Mouse (Mus musculus): ENCODE data around the gene Mylk4. TPM values are rescaled to one million over a fixed set of nuclear protein-coding genes. Genes with fewer than 3 reads are reported as not detected.
A peak's percentile ranks its signal among the peaks of the same experiment; 100 is the strongest.

Mylk4 gene
- polyA plus RNA-seq, 1 experiment = 0.66 TPM

- no peak overlapping the region for H3K4me3 ChIP-seq (ENCODE audit: insufficient read depth, low read depth, low read length)
- H3K36me3 ChIP-seq (ENCODE audit: control insufficient read depth, insufficient read depth, low read length) = no peaks in the 10 kb centered on the region
- no peak for TF ChIP-seq POLR2A (IDR thresholded peaks at IDR 0.05; ENCODE audit: low read depth, low read length)
- TF ChIP-seq CTCF (conservative IDR thresholded peaks at IDR 0.05; ENCODE audit: insufficient read depth, insufficient read length, low read depth, low read length) = no peak
- DNase-seq = no peak
- H3K27ac ChIP-seq (ENCODE audit: insufficient read depth, low read depth, low read length) = no peak overlapping the region
- 79% methylated on average over 10 of the region's 10 CpGs for WGBS
- H3K27me3 ChIP-seq (replicated peaks; ENCODE audit: control insufficient read depth, insufficient read depth, low read length) = no peaks in the 10 kb centered on the region
- no peaks in the 10 kb centered on the region for H3K4me1 ChIP-seq (ENCODE audit: control insufficient read depth, insufficient read depth, low read length)
These were observed 7.4 kb downstream of the Mylk4 start for GRCm38 (mm10) chr13:32776350-32776749.

DNA sequence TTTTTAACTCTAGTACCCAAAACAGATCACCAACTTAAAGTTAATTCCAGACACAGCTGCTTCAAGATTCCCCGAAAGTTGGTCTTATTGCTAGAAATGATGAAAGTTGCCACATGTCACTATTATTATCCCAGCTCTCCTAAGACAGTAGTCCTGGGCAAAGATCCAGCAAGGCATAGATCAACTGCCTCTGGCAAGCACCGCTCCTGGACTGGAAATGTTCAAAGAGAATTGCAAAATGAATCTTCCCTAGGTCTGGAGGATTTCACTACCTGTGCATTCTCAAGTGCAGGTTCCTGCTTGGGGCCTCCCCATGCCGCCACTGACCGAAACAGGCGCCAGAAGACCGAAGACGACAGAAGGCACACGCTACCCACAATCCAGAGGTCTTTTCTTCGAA, 7.9 kb downstream of the Mylk4 start:
- no peak overlapping the region for H3K27ac ChIP-seq (ENCODE audit: insufficient read depth, low read depth, low read length)
- no peaks in the 10 kb centered on the region for H3K4me1 ChIP-seq (ENCODE audit: control insufficient read depth, insufficient read depth, low read length)
- H3K27me3 ChIP-seq (replicated peaks; ENCODE audit: control insufficient read depth, insufficient read depth, low read length) = no peaks in the 10 kb centered on the region
- no peaks in the 10 kb centered on the region for H3K36me3 ChIP-seq (ENCODE audit: control insufficient read depth, insufficient read depth, low read length)
- peak; percentile 34 for DNase-seq
- WGBS = 82% methylated on average over 9 of the region's 9 CpGs
- no peak overlapping the region for H3K4me3 ChIP-seq (ENCODE audit: insufficient read depth, low read depth, low read length)
- no peak for TF ChIP-seq POLR2A (IDR thresholded peaks at IDR 0.05; ENCODE audit: low read depth, low read length)
- TF ChIP-seq CTCF (conservative IDR thresholded peaks at IDR 0.05; ENCODE audit: insufficient read depth, insufficient read length, low read depth, low read length) = no peak

DNA sequence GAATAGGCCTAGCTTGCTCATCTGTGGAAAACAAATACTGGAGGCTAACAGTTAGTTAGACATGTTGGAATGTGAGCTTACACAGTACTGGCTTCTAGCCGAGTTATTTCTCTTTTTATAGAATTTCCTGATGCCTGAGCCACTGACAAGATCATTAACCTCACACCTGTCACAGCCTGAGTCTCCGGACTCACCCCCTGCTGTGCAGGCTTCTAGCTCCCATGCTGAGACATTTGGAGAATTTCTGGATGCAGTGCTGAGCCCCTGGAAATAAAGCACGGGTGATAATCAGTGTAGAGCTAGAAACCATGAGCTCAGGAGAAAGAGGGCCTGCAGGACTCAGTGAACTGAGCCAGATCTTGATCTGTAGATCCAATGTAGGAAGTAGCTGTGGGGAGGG, 13.8 kb downstream of the Mylk4 start:
- DNase-seq = peak; percentile 12
- 12% methylated on average over 3 of the region's 3 CpGs for WGBS
- no peak overlapping the region for H3K4me3 ChIP-seq (ENCODE audit: insufficient read depth, low read depth, low read length)
- no peaks in the 10 kb centered on the region for H3K36me3 ChIP-seq (ENCODE audit: control insufficient read depth, insufficient read depth, low read length)
- TF ChIP-seq POLR2A (IDR thresholded peaks at IDR 0.05; ENCODE audit: low read depth, low read length) (no peak), CTCF (conservative IDR thresholded peaks at IDR 0.05; ENCODE audit: insufficient read depth, insufficient read length, low read depth, low read length) (no peak)
- H3K27me3 ChIP-seq (replicated peaks; ENCODE audit: control insufficient read depth, insufficient read depth, low read length) = no peaks in the 10 kb centered on the region
- H3K4me1 ChIP-seq (ENCODE audit: control insufficient read depth, insufficient read depth, low read length) = no peaks in the 10 kb centered on the region
- H3K27ac ChIP-seq (ENCODE audit: insufficient read depth, low read depth, low read length) = no peak overlapping the region

- H3K4me1 ChIP-seq (ENCODE audit: control insufficient read depth, insufficient read depth, low read length) = no peaks in the 10 kb centered on the region
- no peaks in the 10 kb centered on the region for H3K27me3 ChIP-seq (replicated peaks; ENCODE audit: control insufficient read depth, insufficient read depth, low read length)
- DNase-seq = peak; percentile 71
- H3K36me3 ChIP-seq (ENCODE audit: control insufficient read depth, insufficient read depth, low read length) = no peaks in the 10 kb centered on the region
- no peak overlapping the region for H3K4me3 ChIP-seq (ENCODE audit: insufficient read depth, low read depth, low read length)
- 12% methylated on average over 4 of the region's 4 CpGs for WGBS
- H3K27ac ChIP-seq (ENCODE audit: insufficient read depth, low read depth, low read length) = no peak overlapping the region
- TF ChIP-seq CTCF (conservative IDR thresholded peaks at IDR 0.05; ENCODE audit: insufficient read depth, insufficient read length, low read depth, low read length) (peak; percentile 30; the same call in 1 of the 2 replicates), POLR2A (IDR thresholded peaks at IDR 0.05; ENCODE audit: low read depth, low read length) (no peak)
These were observed 15.7 kb downstream of the Mylk4 start for GRCm38 (mm10) chr13:32768104-32768503.

- no peak for DNase-seq
- 42% methylated on average over 7 of the region's 7 CpGs for whole genome bisulfite sequencing
- no peak overlapping the region for H3K4me3 ChIP-seq (ENCODE audit: insufficient read depth, low read depth, low read length)
- no peaks in the 10 kb centered on the region for H3K36me3 ChIP-seq (ENCODE audit: control insufficient read depth, insufficient read depth, low read length)
- H3K27ac ChIP-seq (ENCODE audit: insufficient read depth, low read depth, low read length) = no peak overlapping the region
- no peaks in the 10 kb centered on the region for H3K4me1 ChIP-seq (ENCODE audit: control insufficient read depth, insufficient read depth, low read length)
- H3K27me3 ChIP-seq (replicated peaks; ENCODE audit: control insufficient read depth, insufficient read depth, low read length) = no peaks in the 10 kb centered on the region
- no peak for TF ChIP-seq POLR2A (IDR thresholded peaks at IDR 0.05; ENCODE audit: low read depth, low read length)
- TF ChIP-seq CTCF (conservative IDR thresholded peaks at IDR 0.05; ENCODE audit: insufficient read depth, insufficient read length, low read depth, low read length) = no peak
These were observed 19.3 kb downstream of the Mylk4 start for GRCm38 (mm10) chr13:32764448-32764847.

GRCm38 (mm10) chr13:32763141-32763540, 20.6 kb downstream of the Mylk4 start:
- H3K27me3 ChIP-seq (replicated peaks; ENCODE audit: control insufficient read depth, insufficient read depth, low read length) = no peaks in the 10 kb centered on the region
- 68% methylated on average over 3 of the region's 3 CpGs for WGBS
- H3K36me3 ChIP-seq (ENCODE audit: control insufficient read depth, insufficient read depth, low read length) = no peaks in the 10 kb centered on the region
- TF ChIP-seq CTCF (conservative IDR thresholded peaks at IDR 0.05; ENCODE audit: insufficient read depth, insufficient read length, low read depth, low read length) (no peak), POLR2A (IDR thresholded peaks at IDR 0.05; ENCODE audit: low read depth, low read length) (no peak)
- no peak overlapping the region for H3K4me3 ChIP-seq (ENCODE audit: insufficient read depth, low read depth, low read length)
- no peaks in the 10 kb centered on the region for H3K4me1 ChIP-seq (ENCODE audit: control insufficient read depth, insufficient read depth, low read length)
- H3K27ac ChIP-seq (ENCODE audit: insufficient read depth, low read depth, low read length) = no peak overlapping the region
- peak; percentile 8 for DNase-seq

GRCm38 (mm10) chr13:32760795-32761194, 23.0 kb downstream of the Mylk4 start:
- no peak for TF ChIP-seq POLR2A (IDR thresholded peaks at IDR 0.05; ENCODE audit: low read depth, low read length)
- no peak for TF ChIP-seq CTCF (conservative IDR thresholded peaks at IDR 0.05; ENCODE audit: insufficient read depth, insufficient read length, low read depth, low read length)
- 78% methylated on average over 2 of the region's 2 CpGs for WGBS
- Histone ChIP-seq H3K27ac (ENCODE audit: insufficient read depth, low read depth, low read length) (no peak overlapping the region), H3K36me3 (ENCODE audit: control insufficient read depth, insufficient read depth, low read length) (no peaks in the 10 kb centered on the region), H3K4me1 (ENCODE audit: control insufficient read depth, insufficient read depth, low read length) (no peaks in the 10 kb centered on the region), H3K27me3 (replicated peaks; ENCODE audit: control insufficient read depth, insufficient read depth, low read length) (no peaks in the 10 kb centered on the region), H3K4me3 (ENCODE audit: insufficient read depth, low read depth, low read length) (no peak overlapping the region)
- no peak for DNase-seq

- TF ChIP-seq POLR2A (IDR thresholded peaks at IDR 0.05; ENCODE audit: low read depth, low read length) (no peak), CTCF (conservative IDR thresholded peaks at IDR 0.05; ENCODE audit: insufficient read depth, insufficient read length, low read depth, low read length) (no peak)
- H3K36me3 ChIP-seq (ENCODE audit: control insufficient read depth, insufficient read depth, low read length) = no peaks in the 10 kb centered on the region
- H3K4me1 ChIP-seq (ENCODE audit: control insufficient read depth, insufficient read depth, low read length) = no peaks in the 10 kb centered on the region
- H3K27ac ChIP-seq (ENCODE audit: insufficient read depth, low read depth, low read length) = no peak overlapping the region
- WGBS = 57% methylated on average over 4 of the region's 4 CpGs
- no peak for DNase-seq
- no peak overlapping the region for H3K4me3 ChIP-seq (ENCODE audit: insufficient read depth, low read depth, low read length)
- H3K27me3 ChIP-seq (replicated peaks; ENCODE audit: control insufficient read depth, insufficient read depth, low read length) = no peaks in the 10 kb centered on the region
These were observed 24.7 kb downstream of the Mylk4 start for GRCm38 (mm10) chr13:32759036-32759435.

All from kidney, adult 2 months (tissue).